Mouse (Mus musculus) liver, adult 2 months (tissue): ENCODE data around the gene Fem1a. TPM values are rescaled to one million over a fixed set of nuclear protein-coding genes. Genes with fewer than 3 reads are reported as not detected.

ENCODE experiments used
- DNase-seq: peaks from one replicate; pipeline ENCODE4 v3.0.0-alpha.2; 2011; ENCODE audit warnings: low read depth, low spot score; ENCODE audit errors: extremely low read depth
- H3K27ac ChIP-seq: fragments of 200-500 bp; replicated peaks from 2 replicates; pipeline ENCODE4 v1.5.1; 2012; ENCODE audit warnings: low read depth, mild to moderate bottlenecking, control low read depth, inconsistent platforms, low read length; ENCODE audit not compliant: insufficient read depth
- H3K27me3 ChIP-seq: fragments of 200-500 bp; 2 replicates; pipeline ENCODE4 v1.6.1; 2012; ENCODE audit warnings: mild to moderate bottlenecking, moderate library complexity, low read length, inconsistent platforms; ENCODE audit not compliant: control insufficient read depth, insufficient read depth
- H3K36me3 ChIP-seq: fragments of 200-500 bp; 2 replicates; pipeline ENCODE4 v1.6.1; 2012; ENCODE audit warnings: low read length, inconsistent platforms; ENCODE audit not compliant: control insufficient read depth, insufficient read depth
- H3K4me1 ChIP-seq: fragments of 200-500 bp; 2 replicates; pipeline ENCODE4 v1.6.1; 2011; ENCODE audit warnings: low read length; ENCODE audit not compliant: control insufficient read depth, insufficient read depth
- H3K4me3 ChIP-seq: fragments of 200-500 bp; 2 replicates; pipeline ENCODE4 v1.5.1; 2011; ENCODE audit warnings: low read depth, mild to moderate bottlenecking, control low read depth, low read length, moderate library complexity; ENCODE audit not compliant: insufficient read depth
- H3K79me2 ChIP-seq: fragments of 200-500 bp; 2 replicates; pipeline ENCODE4 v1.6.1; 2012; ENCODE audit warnings: inconsistent platforms, mild to moderate bottlenecking, low read length, moderate library complexity; ENCODE audit not compliant: control insufficient read depth, insufficient read depth
- H3K9ac ChIP-seq: fragments of 200-500 bp; 2 replicates; pipeline ENCODE4 v1.6.1; 2012; ENCODE audit warnings: low read depth, mild to moderate bottlenecking, control low read depth, inconsistent platforms, low read length
- CTCF ChIP-seq: fragments of 200-500 bp; IDR thresholded peaks from 2 replicates; pipeline ENCODE4 v1.5.1; 2011; ENCODE audit warnings: low read depth, low read length, control low read depth
- POLR2A ChIP-seq: fragments of 200-500 bp; IDR thresholded peaks from 2 replicates; pipeline ENCODE4 v1.6.1; 2011; ENCODE audit warnings: low read length, control low read depth; ENCODE audit not compliant: insufficient read depth; ENCODE audit errors: extremely low read depth
- WGBS: fragments of 180-500 bp; shearing (Covaris S2); methylation state at CpG from one replicate; pipeline ENCODE4 v1.1.7; 2018; 5-methylcytosine and 5-hydroxymethylcytosine counted together
- polyA plus RNA-seq: library from polyadenylated mRNA; depleted of rRNA; stranded (reverse); fragments of >200 nt; gene quantifications from 2 replicates; pipeline ENCODE4 v1.2.3, GENCODE M21; 2012; rRNA removed
- total RNA-seq: library from RNA; depleted of rRNA; stranded (reverse); fragments of >200 nt; gene quantifications from 2 replicates; pipeline ENCODE4 v1.2.3, GENCODE M21; 2014; rRNA removed

Fem1a gene
- total RNA-seq (11.5 and 12.1 TPM in 2 replicates), polyA plus RNA-seq (16.6 and 18.9 TPM in 2 replicates)

DNA sequence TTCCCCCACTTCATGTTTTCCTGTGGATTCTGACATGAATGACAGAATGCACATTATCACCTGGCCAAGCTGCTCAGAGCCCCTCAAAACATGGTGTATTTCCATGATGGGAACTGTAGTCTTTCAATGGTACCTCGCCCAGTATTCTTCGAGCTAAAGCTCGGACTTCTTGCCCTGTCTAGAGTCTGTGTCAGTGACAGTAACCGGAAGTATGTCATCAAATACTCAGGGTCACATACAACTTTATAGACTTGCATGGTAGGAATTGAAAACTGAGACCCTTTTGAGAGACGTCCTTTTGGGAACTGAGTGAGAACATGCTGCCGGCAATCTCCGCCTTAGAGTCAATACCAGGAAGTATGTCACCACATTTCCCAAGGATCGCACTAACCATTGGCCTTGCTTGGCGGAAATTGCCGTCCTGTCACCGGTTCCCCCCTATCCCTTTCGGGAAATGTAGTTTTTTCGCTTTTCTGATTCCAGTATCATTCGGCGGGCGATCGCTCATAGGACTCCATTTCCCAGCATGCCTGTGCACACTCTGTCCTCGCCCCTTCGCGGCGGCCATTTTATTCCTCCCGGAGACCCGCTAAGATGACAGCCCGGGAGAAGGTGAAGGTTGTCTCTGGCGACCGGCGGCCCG lies at the start of gene Fem1a:
Gene Fem1a (plus strand): TSS at position 572 of the 643 bp plus-strand sequence.
- Histone ChIP-seq H3K27ac (peak within 1 kb of the TSS; percentile 92), H3K9ac (peak within 1 kb of the TSS; percentile 87), H3K27me3 (no peaks in the 10 kb centered on the region), H3K79me2 (peaks cover 32% of the 10 kb centered on the region), H3K36me3 (peaks cover 17% of the 10 kb centered on the region), H3K4me1 (peaks cover 28% of the 10 kb centered on the region), H3K4me3 (peak within 1 kb of the TSS; percentile 94)
- WGBS, result 0% methylated on average over 28 of the region's 28 CpGs
- 0 out of 2 replicates have a peak, but pooled peaks have one; percentile 41 for TF ChIP-seq POLR2A
- TF ChIP-seq CTCF, result no peak
- peak; percentile 98 for DNase-seq

DNA sequence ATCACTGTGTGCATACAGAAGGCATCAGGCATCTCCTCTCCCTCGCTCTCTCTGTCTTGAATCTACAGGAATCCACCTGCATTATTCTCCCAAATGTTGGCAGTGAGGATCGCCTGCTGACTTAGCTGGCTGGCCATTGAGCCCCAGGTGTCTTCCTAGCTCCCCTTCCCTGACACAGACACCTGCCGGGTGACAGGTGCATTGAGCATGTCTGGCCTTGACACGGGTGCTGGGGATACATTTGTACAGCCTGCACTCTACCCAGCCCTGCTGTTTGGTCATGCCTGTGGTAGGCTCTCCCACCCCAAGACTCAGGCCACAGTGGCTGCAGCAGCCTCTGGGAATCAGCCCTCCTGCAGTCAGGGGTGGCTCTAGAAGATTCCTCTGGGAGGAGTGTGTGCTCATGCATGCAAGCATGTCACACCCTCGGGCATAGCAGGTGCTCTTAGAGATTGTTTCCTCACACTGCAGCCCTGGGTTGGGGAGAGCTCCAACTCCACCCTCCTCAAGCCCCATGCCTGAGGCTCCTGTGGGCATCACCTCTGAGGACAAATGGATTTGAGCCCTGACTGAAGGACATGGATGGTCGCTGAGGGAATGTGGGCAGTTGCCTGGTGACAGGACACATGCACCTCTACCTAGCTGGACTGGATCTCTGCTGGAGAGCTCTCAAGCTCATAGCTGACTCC lies 49.5 kb upstream of the Fem1a start:
- Histone ChIP-seq H3K4me3 (no peak overlapping the region), H3K4me1 (peaks cover 52% of the 10 kb centered on the region), H3K27ac (peak overlapping the region; percentile 75), H3K9ac (no peak overlapping the region), H3K27me3 (no peaks in the 10 kb centered on the region), H3K79me2 (no peaks in the 10 kb centered on the region; the same call in 1 of the 2 replicates), H3K36me3 (peaks cover 7% of the 10 kb centered on the region; the same call in 1 of the 2 replicates)
- WGBS, result 47% methylated on average over 6 of the region's 6 CpGs
- DNase-seq, result no peak
- TF ChIP-seq POLR2A (no peak), CTCF (no peak)

DNA sequence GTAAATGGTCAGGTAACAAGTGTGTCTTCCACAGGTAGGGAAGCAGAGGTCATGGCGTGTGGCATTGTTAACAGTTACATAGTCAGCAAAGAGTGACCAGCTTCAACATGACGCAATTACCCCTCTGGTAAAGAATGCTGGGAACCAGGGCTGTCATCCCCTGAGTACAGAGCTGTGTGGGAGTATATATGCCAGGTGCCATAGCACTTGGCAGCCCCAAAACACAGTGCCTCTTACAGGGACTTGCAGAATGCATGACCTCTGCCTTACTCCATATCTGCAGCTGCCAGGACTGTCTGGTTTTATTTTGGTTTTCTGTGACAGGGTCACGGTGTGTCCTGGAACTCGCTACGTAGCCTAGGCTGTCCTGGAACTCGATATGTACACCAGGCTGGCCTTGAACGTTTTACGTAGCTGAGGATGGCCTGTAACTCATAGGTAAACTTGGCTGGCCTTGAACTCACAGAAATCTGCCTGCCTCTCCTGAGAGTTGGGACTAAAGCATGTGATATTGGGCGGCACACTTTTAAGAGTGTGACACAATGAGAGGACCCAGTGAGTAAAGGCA lies 48.6 kb upstream of the Fem1a start:
- H3K36me3 ChIP-seq, result peaks cover 7% of the 10 kb centered on the region; the same call in 1 of the 2 replicates
- 27% methylated on average over 9 of the region's 9 CpGs for WGBS
- DNase-seq, result peak; percentile 98

DNA sequence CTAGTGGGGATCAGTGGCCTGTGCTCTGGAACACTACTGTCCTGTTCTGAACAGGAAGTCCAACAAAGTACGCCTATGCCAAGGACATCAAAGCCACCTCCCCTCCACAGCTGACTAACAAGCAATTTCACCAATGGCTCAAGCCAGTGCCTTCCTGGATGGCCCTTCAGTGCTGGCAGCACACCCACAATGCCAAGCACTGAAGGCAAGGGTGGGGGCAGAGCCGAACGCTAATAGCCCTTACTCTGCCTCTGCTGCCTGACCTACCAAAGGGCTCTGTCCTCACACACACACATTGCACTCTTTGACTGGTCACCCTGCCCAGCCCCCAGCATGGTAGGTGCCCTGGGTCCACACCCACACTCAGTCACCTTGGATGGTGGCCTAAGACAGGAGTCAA lies 47.8 kb upstream of the Fem1a start:
- WGBS, result 30% methylated on average over 3 of the region's 3 CpGs
- Histone ChIP-seq H3K4me3 (no peak overlapping the region), H3K27me3 (no peaks in the 10 kb centered on the region), H3K9ac (no peak overlapping the region), H3K36me3 (peaks cover 5% of the 10 kb centered on the region; the same call in 1 of the 2 replicates), H3K79me2 (no peaks in the 10 kb centered on the region; the same call in 1 of the 2 replicates), H3K27ac (peak overlapping the region; percentile 75), H3K4me1 (peaks cover 62% of the 10 kb centered on the region)
- peak; percentile 95 for DNase-seq
- TF ChIP-seq POLR2A, result no peak
- no peak for TF ChIP-seq CTCF

More for the DNA sequence above, 48.6 kb upstream of the Fem1a start:
- H3K4me1 ChIP-seq, result peaks cover 59% of the 10 kb centered on the region
- H3K79me2 ChIP-seq, result no peaks in the 10 kb centered on the region; the same call in 1 of the 2 replicates
- H3K27ac ChIP-seq, result peak overlapping the region; percentile 75
- H3K4me3 ChIP-seq, result no peak overlapping the region
- TF ChIP-seq CTCF, result no peak
- TF ChIP-seq POLR2A, result no peak
- no peaks in the 10 kb centered on the region for H3K27me3 ChIP-seq
- no peak overlapping the region for H3K9ac ChIP-seq

DNA sequence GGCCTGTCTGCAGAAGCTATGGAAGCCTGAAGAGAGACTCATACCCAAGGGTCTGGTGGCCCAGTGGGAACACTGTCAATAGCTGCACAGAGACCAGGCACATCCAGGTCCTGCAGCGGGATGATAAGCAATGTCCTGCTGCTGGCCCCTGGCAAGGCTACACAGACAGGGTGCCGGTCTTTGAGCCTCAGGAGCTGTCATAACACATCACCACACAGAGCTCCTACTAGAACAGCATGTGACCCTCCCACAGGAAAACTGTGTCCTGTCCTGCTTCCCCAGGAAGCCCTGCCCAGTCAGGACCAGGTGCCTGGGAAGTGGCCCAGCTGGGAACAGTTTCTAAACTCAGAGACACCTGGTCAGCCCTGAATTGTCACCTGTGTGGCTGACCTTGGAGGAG lies 45.5 kb upstream of the Fem1a start:
- Histone ChIP-seq H3K79me2 (peaks cover 4% of the 10 kb centered on the region; the same call in 1 of the 2 replicates), H3K27me3 (no peaks in the 10 kb centered on the region), H3K4me3 (no peak overlapping the region), H3K27ac (peak overlapping the region; percentile 63), H3K4me1 (peaks cover 63% of the 10 kb centered on the region), H3K9ac (peak overlapping the region; percentile 3; the same call in 1 of the 2 replicates), H3K36me3 (0 out of 2 replicates have a peak, but pooled peaks cover 5% of the 10 kb centered on the region)
- 13% methylated on average over 2 of the region's 2 CpGs for WGBS
- TF ChIP-seq POLR2A, result no peak
- no peak for TF ChIP-seq CTCF
- peak; percentile 91 for DNase-seq
